Mouse (Mus musculus) inflammation-experienced regulatory T-cells, adult 6 months (primary cell): Measurements from ENCODE around the gene Tmem266. TPM values are rescaled to one million over a fixed set of nuclear protein-coding genes. Genes with fewer than 3 reads are reported as not detected.

Experiments used
- ATAC-seq: one replicate; pipeline ENCODE4 v1.8.0; 2017
- polyA plus RNA-seq, 3 experiments: library from polyadenylated mRNA; unstranded; fragments of 100-300 nt; shearing (Covaris generic); gene quantifications; one replicate each; pipeline ENCODE4 v1.2.1; 2017

Gene Tmem266
- polyA plus RNA-seq, 3 experiments from 2014 or later, result not detected

GRCm38 (mm10) chr9:55332476-55332875 lies 5.8 kb downstream of the Tmem266 start:
- ATAC-seq, result no peak

- ATAC-seq, result no peak
Observed at GRCm38 (mm10) chr9:55332949-55333348, 6.2 kb downstream of the Tmem266 start.

DNA sequence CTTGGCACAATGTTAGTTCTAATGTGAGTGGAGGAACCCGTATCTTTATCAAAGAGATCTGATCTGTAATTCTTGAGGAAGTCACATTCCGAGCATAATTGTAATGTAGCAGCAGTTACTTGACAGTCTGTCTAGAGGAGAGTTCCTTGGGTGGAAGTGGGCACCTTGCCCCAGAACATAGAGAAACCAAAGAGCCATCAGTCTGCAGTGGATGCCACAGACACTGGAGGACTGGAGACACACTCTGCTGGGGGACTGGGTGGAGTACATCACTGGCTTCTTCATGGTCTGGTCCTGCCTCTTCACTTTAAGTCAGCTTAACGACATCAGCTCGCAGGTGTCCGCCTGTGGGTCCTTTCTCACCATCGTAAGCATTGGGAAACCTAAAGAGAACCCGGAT lies 17.5 kb downstream of the Tmem266 start:
- no peak for ATAC-seq

- no peak for ATAC-seq
Observed at GRCm38 (mm10) chr9:55345332-55345731, 18.6 kb downstream of the Tmem266 start.

GRCm38 (mm10) chr9:55348664-55349063 lies 22.0 kb downstream of the Tmem266 start:
- ATAC-seq, result no peak

GRCm38 (mm10) chr9:55354686-55355085 lies 28.0 kb downstream of the Tmem266 start:
- no peak for ATAC-seq

DNA sequence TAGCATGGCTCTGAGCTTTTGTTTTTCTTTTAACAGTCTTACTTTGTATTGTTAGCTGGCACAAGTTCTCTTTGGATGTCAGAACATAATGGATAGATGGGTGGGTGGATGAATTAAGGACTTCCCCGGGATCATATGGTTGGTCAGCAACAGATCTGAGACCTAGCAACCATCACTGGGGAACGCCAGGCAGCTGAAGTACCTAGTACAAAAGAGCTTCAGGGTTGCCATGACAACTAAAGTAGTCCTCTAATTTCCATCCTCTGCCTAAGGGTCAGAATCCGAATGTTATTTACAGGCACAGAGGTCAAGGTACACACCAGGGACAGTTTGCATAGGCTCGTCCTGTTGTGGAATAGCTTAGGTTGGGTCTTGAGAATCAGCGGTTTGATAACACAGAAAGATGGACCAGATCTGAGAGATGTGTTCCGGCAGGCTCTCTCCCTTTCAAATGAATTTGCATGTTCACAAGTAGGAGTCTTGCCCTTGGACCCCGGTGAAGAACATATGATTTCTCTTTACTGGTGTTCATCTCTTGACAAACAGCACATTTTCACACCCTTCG lies 28.6 kb downstream of the Tmem266 start:
- no peak for ATAC-seq

DNA sequence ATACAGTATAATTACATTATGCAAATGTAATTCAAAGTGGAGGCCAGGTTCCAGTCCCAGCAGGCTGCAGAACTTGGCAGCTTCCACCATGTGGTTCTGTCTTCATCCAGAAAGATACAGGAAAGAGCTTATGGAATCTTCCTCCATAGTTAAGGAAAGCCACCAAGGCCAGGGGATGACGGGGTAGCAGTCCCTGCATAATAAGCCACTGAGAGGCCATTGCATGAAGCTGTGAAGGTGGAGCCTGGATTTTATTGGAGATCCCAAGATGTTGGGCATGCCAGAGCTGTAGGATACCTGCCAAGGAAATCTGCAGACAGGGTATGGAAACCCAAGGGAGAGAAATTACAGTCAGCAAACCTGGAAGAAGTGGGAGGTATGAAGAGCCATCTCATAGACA lies 30.5 kb downstream of the Tmem266 start:
- no peak for ATAC-seq

- no peak for ATAC-seq
Observed at GRCm38 (mm10) chr9:55360372-55360771, 33.7 kb downstream of the Tmem266 start.

GRCm38 (mm10) chr9:55360861-55361260 lies 34.1 kb downstream of the Tmem266 start:
- ATAC-seq, result no peak

DNA sequence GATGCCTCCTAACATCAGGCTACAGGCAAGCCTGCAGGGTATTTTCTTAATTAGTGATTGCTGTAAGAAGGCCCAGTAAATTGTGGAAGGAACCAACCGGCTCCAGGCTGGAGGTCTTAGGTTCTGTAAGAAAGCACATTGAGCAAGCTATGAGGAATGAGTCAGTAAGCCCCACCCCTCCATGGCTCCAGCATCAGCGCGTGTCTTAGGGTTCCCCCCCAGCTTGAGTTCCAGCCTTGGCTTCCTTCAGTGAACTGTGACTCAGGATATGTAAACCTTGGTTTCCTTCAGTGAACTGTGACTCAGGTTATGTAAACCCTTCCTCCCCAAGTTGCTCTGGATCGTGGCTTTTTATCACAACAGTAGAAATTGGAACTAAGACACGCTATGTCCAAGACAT lies 35.3 kb downstream of the Tmem266 start:
- ATAC-seq, result no peak

- no peak for ATAC-seq
Observed at GRCm38 (mm10) chr9:55363707-55364106, 37.0 kb downstream of the Tmem266 start.

- ATAC-seq, result no peak
Observed at GRCm38 (mm10) chr9:55368011-55368410, 41.3 kb downstream of the Tmem266 start.

GRCm38 (mm10) chr9:55371908-55372307 lies 45.2 kb downstream of the Tmem266 start:
- no peak for ATAC-seq

DNA sequence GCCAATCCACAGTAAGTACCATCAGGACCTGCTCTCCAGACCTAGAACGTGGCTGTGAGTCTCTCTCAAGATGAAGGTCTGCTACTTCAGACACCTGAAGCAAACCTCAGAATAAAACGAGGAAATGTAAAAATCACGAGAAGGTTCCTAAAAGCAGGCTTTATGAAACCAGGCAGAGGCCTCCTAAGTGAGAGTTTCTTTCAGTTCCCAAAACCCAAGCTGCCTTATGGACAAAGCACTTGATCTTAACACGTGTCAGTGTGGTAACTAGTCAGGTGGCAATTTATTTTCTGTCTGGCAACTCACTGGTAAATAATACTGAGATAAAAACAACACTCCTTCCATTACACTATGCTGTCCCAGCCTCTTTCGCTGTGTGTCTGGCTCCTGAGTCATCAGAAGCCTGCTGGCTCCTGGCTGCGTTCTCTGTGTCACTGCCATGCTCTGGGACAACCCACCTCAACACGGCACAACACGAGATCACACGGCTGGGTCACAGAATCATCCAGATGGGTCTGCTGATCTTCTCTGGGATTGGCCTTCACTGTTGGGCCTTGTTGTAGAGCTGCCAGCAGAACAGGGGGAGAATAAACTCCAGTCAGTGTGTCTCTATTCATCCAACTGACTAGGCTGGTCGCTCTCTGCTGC lies 51.0 kb downstream of the Tmem266 start:
- no peak for ATAC-seq

DNA sequence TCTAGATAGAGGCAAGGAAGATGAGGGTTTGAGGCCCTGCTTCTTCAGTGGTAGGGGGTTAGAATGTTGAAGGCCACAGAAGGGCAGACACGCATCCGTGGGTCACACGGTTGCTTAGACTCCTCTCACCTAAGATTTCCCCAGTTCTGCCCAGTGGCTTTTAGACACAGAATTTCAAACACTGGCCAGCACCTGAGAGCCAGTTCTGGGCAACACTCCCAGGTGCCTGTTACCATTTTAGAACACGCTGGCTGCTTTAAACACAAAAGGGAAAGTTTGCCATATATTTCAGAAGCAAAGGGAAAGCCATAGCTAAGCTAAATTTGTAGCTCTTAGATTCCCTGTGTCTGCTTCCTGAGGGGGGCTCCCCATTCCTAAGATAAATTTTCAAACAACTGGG lies 54.7 kb downstream of the Tmem266 start:
- ATAC-seq, result no peak

DNA sequence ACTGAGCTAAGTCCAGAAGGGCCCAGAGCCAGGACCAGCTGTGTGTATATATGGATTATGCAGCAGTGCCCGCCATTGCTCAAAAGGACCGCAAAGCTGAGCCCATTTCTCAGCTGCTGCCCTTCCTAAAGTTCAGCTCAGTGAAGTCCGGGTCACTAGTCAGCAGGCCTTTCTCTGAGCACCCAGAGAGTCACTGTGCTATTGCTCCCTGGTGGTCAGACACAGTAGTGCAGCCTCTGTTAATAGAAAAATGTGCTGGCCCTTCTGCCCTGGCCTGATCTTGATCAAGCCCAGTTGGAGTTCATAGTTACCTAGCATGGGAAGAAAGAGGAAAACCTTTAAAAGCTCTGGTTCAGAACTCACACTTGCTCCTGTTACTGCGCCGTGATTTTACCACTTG lies 55.7 kb downstream of the Tmem266 start:
- ATAC-seq, result no peak

DNA sequence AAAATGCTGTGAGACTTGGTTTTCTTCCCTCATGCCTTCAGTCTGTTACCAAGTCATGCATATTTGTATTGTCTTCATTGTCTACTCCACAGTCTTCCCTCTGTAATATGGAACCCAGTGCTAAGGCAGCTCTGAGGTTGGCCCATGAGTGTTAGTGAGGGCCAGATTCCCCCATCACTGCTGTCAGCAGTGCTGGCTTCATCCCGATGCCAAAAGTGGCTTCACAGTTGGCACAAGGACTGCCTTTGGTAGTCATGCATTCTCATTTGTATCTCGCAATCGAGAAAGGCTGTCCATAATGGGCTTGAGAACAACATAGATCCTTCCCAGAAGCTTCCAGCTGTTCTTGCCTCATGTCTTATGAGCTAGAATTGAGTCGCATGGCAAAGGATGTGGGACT lies 59.4 kb downstream of the Tmem266 start:
- ATAC-seq, result no peak

DNA sequence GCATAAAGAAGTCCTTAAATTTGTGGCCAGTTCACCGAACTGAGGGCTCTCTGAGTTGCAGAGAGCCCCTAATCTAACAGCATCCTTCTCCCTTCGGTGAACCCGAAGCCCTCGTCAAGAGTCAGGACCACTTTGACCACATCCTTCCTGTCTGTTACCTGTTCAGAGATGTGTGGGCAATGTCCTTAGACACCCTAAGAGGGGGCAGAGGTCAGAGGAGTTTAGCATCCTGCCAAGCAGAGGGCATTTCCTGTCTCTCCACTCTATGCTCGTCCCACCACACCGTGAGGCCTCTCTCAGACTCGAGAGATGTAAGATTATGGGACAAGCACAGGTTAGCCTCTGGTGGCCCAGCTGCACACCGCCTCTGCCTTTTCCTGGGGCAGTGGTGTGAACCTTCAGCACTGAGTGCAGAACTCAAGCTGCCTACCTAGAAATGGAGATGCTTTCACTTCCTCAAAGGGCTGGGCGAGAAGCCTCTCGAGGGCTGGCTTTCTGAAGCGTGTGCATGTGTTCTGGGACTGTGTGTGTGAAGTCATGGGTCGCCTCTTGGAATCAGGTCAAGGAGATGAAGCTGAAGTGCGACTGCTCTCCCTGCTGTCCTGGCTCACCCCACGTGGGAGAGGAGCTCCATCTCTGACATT lies 61.3 kb downstream of the Tmem266 start:
- ATAC-seq, result peak; percentile 70

GRCm38 (mm10) chr9:55391909-55392658 lies 65.4 kb downstream of the Tmem266 start:
- ATAC-seq, result no peak

DNA sequence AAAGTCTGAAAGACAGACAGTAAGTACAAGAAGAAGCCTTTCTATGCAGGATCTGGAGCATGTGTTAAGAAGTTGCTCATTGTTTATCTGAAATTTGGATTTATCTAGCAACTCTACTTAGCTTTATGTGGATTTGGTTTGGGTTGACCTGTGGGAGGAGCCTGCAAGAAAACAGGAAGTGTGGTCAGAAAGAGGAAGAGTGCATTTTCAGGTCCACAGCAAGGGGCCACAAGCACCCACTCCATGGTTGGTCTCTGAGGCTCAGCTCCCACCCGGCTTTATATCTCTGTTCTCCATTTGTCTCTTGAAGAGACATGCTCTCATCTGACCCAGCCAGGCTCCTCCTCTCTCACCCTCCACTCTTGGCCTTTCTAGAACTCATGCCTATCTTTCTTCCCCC lies 68.9 kb downstream of the Tmem266 start:
- no peak for ATAC-seq

DNA sequence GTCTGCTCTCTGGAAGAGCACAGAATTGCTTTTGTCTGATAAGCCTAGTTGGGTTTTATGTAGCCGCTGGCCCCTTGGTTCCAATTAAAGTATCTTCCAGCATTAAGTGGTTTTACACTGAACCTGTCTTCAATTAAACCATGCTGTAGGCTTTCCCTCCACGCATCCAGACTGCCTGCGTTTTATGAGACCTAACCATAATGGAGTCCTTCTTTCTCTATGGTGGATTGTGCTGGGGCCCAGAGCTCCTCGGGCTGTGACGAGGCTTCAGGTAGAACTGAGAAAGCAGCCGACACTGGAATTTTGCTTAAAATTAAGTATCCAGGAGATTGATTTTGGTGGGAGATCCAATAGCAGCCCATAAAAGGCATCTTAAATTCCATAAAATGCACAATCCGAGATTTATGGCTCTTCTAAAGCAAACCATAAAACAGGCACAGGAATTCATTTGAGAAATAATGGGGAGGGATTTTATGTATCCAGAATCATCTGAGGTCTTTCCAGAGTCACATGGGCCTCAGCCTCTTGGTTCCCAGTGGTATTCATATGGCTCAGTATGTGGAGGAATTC lies 72.4 kb downstream of the Tmem266 start:
- no peak for ATAC-seq

DNA sequence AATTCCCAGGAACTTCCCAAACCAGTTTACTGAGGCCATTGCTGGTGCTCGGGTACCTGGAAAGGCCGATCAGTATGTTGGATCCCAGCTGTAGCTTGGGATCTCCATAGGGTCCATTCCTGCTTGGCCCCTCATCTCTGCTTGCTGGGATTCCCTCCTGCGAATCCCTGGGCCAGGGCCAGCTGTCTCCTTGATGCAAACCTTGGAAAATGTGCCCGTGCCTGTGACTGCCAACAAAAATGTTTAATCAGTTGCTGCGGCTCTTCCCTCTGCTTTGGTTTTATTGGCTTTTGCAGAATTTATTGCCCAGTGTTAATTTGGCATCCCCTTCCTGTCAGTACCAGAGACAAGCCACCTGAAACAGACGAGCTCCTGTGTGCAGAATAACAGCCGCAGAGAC lies 75.6 kb downstream of the Tmem266 start:
- ATAC-seq, result no peak
